Mouse (Mus musculus) intestine, embryonic 16.5 days (tissue): ENCODE data around the gene Rxra. TPM values are rescaled to one million over a fixed set of nuclear protein-coding genes. Genes with fewer than 3 reads are reported as not detected.

ENCODE experiments used
- ATAC-seq: fragments of 200-750 bp; cut with Nextera tagmentation; 2 replicates; pipeline ENCODE4 v1.8.0; 2017; ENCODE audit warnings: moderate TSS enrichment, moderate library complexity
- H3K27ac ChIP-seq: fragments of 300-500 bp; sonication (generic); 2 replicates; pipeline ENCODE4 v1.5.1; 2014; ENCODE audit warnings: mild to moderate bottlenecking, low read length
- H3K27me3 ChIP-seq: fragments of 300-500 bp; sonication (generic); replicated peaks from 2 replicates; pipeline ENCODE4 v1.6.1; 2014; ENCODE audit warnings: low read length, control low read depth, mixed read lengths; ENCODE audit not compliant: control insufficient read depth, insufficient read depth
- H3K36me3 ChIP-seq: fragments of 300-500 bp; sonication (generic); 2 replicates; pipeline ENCODE4 v1.6.1; 2014; ENCODE audit warnings: low read length, control low read depth; ENCODE audit not compliant: control insufficient read depth, insufficient read depth
- H3K4me1 ChIP-seq: fragments of 300-500 bp; sonication (generic); 2 replicates; pipeline ENCODE4 v1.6.1; 2014; ENCODE audit warnings: low read length, control low read depth, mixed read lengths; ENCODE audit not compliant: control insufficient read depth, insufficient read depth
- H3K4me2 ChIP-seq: fragments of 300-500 bp; sonication (generic); 2 replicates; pipeline ENCODE4 v1.6.1; 2014; ENCODE audit warnings: low read depth, low read length, control low read depth
- H3K4me3 ChIP-seq: fragments of 300-500 bp; sonication (generic); 2 replicates; pipeline ENCODE4 v1.5.1; 2014; ENCODE audit warnings: mild to moderate bottlenecking, low read length
- H3K9ac ChIP-seq: fragments of 300-500 bp; sonication (generic); 2 replicates; pipeline ENCODE4 v1.6.1; 2014; ENCODE audit warnings: low read depth, low read length
- H3K9me3 ChIP-seq: fragments of 300-500 bp; sonication (generic); 2 replicates; pipeline ENCODE4 v1.6.1; 2016; ENCODE audit warnings: low read length, control low read depth; ENCODE audit not compliant: control insufficient read depth
- WGBS: fragments of 180-500 bp; shearing (Covaris S2); extraction: QIAGEN DNeasy Blood & Tissue Kit; methylation state at CpG from one replicate; pipeline ENCODE4 v1.1.7; 2014; 5-methylcytosine and 5-hydroxymethylcytosine counted together
- polyA plus RNA-seq: library from polyadenylated mRNA; unstranded; fragments of >200 nt; fragmentation: Nextera tagmentation; extraction: Ambion mirVana; gene quantifications from 2 replicates; pipeline ENCODE4 v1.2.1, GENCODE M21; 2015

Rxra gene
- 9.9 and 11.4 TPM in 2 replicates for polyA plus RNA-seq

GRCm38 (mm10) chr2:27676106-27676477 lies at the start of gene Rxra:
Gene Rxra (plus strand): TSS chr2:27676440.
- Histone ChIP-seq H3K27me3 (no peaks in the 10 kb centered on the region), H3K9ac (peak within 1 kb of the TSS; percentile 97), H3K4me2 (peak within 1 kb of the TSS; percentile 96), H3K4me1 (peaks cover 64% of the 10 kb centered on the region), H3K9me3 (no peaks in the 10 kb centered on the region), H3K27ac (peak within 1 kb of the TSS; percentile 97), H3K4me3 (peak within 1 kb of the TSS; percentile 91), H3K36me3 (no peaks in the 10 kb centered on the region)
- peak; percentile 37 for ATAC-seq
- WGBS = 1% methylated on average over 16 of the region's 16 CpGs

- WGBS = 46% methylated on average over 1 of the region's 1 CpGs
- ATAC-seq = peak; percentile 83
Measured at GRCm38 (mm10) chr2:27626604-27627003, 49.6 kb upstream of the Rxra start.

GRCm38 (mm10) chr2:27630601-27631285 lies 45.5 kb upstream of the Rxra start:
- H3K27ac ChIP-seq = no peak overlapping the region
- H3K9ac ChIP-seq = no peak overlapping the region
- H3K27me3 ChIP-seq = no peaks in the 10 kb centered on the region
- no peak overlapping the region for H3K4me3 ChIP-seq
- no peaks in the 10 kb centered on the region for H3K9me3 ChIP-seq
- H3K4me2 ChIP-seq = no peak overlapping the region
- peaks cover 21% of the 10 kb centered on the region for H3K4me1 ChIP-seq
- ATAC-seq = no peak
- 86% methylated on average over 3 of the region's 3 CpGs for WGBS
- H3K36me3 ChIP-seq = no peaks in the 10 kb centered on the region

More at GRCm38 (mm10) chr2:27626604-27627003, 49.6 kb upstream of the Rxra start:
- Histone ChIP-seq H3K4me1 (peaks cover 15% of the 10 kb centered on the region), H3K36me3 (no peaks in the 10 kb centered on the region), H3K9me3 (no peaks in the 10 kb centered on the region), H3K4me2 (no peak overlapping the region), H3K4me3 (no peak overlapping the region), H3K27ac (peak overlapping the region; percentile 55), H3K9ac (no peak overlapping the region), H3K27me3 (no peaks in the 10 kb centered on the region)

- no peak overlapping the region for H3K27ac ChIP-seq
- H3K4me1 ChIP-seq = peaks cover 6% of the 10 kb centered on the region
- 77% methylated on average over 2 of the region's 2 CpGs for WGBS
- ATAC-seq = no peak
- no peaks in the 10 kb centered on the region for H3K36me3 ChIP-seq
- no peaks in the 10 kb centered on the region for H3K9me3 ChIP-seq
- H3K9ac ChIP-seq = no peak overlapping the region
- H3K4me3 ChIP-seq = no peak overlapping the region
- H3K4me2 ChIP-seq = no peak overlapping the region
- no peaks in the 10 kb centered on the region for H3K27me3 ChIP-seq
Measured at GRCm38 (mm10) chr2:27633471-27633870, 42.8 kb upstream of the Rxra start.

GRCm38 (mm10) chr2:27634018-27634417 lies 42.2 kb upstream of the Rxra start:
- Histone ChIP-seq H3K4me1 (peaks cover 6% of the 10 kb centered on the region), H3K27ac (no peak overlapping the region), H3K36me3 (no peaks in the 10 kb centered on the region), H3K9ac (no peak overlapping the region), H3K4me2 (no peak overlapping the region), H3K4me3 (no peak overlapping the region), H3K27me3 (no peaks in the 10 kb centered on the region), H3K9me3 (no peaks in the 10 kb centered on the region)
- WGBS = 17% methylated on average over 1 of the region's 1 CpGs
- 0 out of 2 replicates have a peak, but pooled peaks have one; percentile 16 for ATAC-seq

- Histone ChIP-seq H3K4me3 (no peak overlapping the region), H3K9me3 (no peaks in the 10 kb centered on the region), H3K4me1 (peaks cover 6% of the 10 kb centered on the region), H3K27me3 (no peaks in the 10 kb centered on the region), H3K36me3 (no peaks in the 10 kb centered on the region), H3K27ac (no peak overlapping the region), H3K9ac (no peak overlapping the region), H3K4me2 (no peak overlapping the region)
- WGBS = 79% methylated on average over 13 of the region's 13 CpGs
- ATAC-seq = no peak
Measured at GRCm38 (mm10) chr2:27635147-27635738, 41.0 kb upstream of the Rxra start.

GRCm38 (mm10) chr2:27636796-27637195 lies 39.4 kb upstream of the Rxra start:
- Histone ChIP-seq H3K27me3 (no peaks in the 10 kb centered on the region), H3K9me3 (no peaks in the 10 kb centered on the region), H3K4me1 (peaks cover 9% of the 10 kb centered on the region), H3K4me2 (no peak overlapping the region), H3K4me3 (no peak overlapping the region), H3K9ac (no peak overlapping the region), H3K36me3 (no peaks in the 10 kb centered on the region), H3K27ac (no peak overlapping the region)
- WGBS = 29% methylated on average over 1 of the region's 1 CpGs
- no peak for ATAC-seq

- Histone ChIP-seq H3K4me1 (peaks cover 9% of the 10 kb centered on the region), H3K27me3 (no peaks in the 10 kb centered on the region), H3K9ac (no peak overlapping the region), H3K4me2 (no peak overlapping the region), H3K4me3 (no peak overlapping the region), H3K27ac (no peak overlapping the region), H3K36me3 (no peaks in the 10 kb centered on the region), H3K9me3 (no peaks in the 10 kb centered on the region)
- no peak for ATAC-seq
- 87% methylated on average over 8 of the region's 8 CpGs for WGBS
Measured at GRCm38 (mm10) chr2:27637281-27637896, 38.9 kb upstream of the Rxra start.

GRCm38 (mm10) chr2:27639631-27640334 lies 36.5 kb upstream of the Rxra start:
- 81% methylated on average over 5 of the region's 5 CpGs for WGBS
- Histone ChIP-seq H3K4me2 (no peak overlapping the region), H3K36me3 (no peaks in the 10 kb centered on the region), H3K9me3 (no peaks in the 10 kb centered on the region), H3K9ac (no peak overlapping the region), H3K4me3 (no peak overlapping the region), H3K4me1 (peaks cover 6% of the 10 kb centered on the region), H3K27me3 (no peaks in the 10 kb centered on the region), H3K27ac (no peak overlapping the region)
- no peak for ATAC-seq
